Mouse (Mus musculus) thymus, adult 2 months (tissue): ENCODE measurements around the gene Agfg2. TPM values are rescaled to one million over a fixed set of nuclear protein-coding genes. Genes with fewer than 3 reads are reported as not detected.

ENCODE experiments used
- DNase-seq: peaks from one replicate; pipeline ENCODE4 v3.0.0; 2021
- H3K27ac ChIP-seq: fragments of 200-500 bp; 2 replicates; pipeline ENCODE4 v1.5.1; 2012; ENCODE audit warnings: low read length, control low read depth; ENCODE audit not compliant: control insufficient read depth, insufficient read depth
- H3K27me3 ChIP-seq: fragments of 200-500 bp; 2 replicates; pipeline ENCODE4 v1.6.1; 2012; ENCODE audit warnings: mild to moderate bottlenecking, low read length, moderate library complexity, mixed read lengths; ENCODE audit not compliant: control insufficient read depth, insufficient read depth
- H3K36me3 ChIP-seq: fragments of 200-500 bp; 2 replicates; pipeline ENCODE4 v1.6.1; 2012; ENCODE audit warnings: mild to moderate bottlenecking, low read length, moderate library complexity; ENCODE audit not compliant: control insufficient read depth, insufficient read depth
- H3K4me1 ChIP-seq: fragments of 200-500 bp; replicated peaks from 2 replicates; pipeline ENCODE4 v1.6.1; 2012; ENCODE audit warnings: low read length; ENCODE audit not compliant: control insufficient read depth, insufficient read depth
- H3K4me3 ChIP-seq: fragments of 200-500 bp; 2 replicates; pipeline ENCODE4 v1.5.1; 2012; ENCODE audit warnings: mild to moderate bottlenecking, low read length, control low read depth, moderate library complexity; ENCODE audit not compliant: control insufficient read depth, insufficient read depth
- CTCF ChIP-seq: fragments of 200-500 bp; IDR thresholded peaks from 2 replicates; pipeline ENCODE4 v1.5.1; 2012; ENCODE audit warnings: mild to moderate bottlenecking, control low read depth, low read length, moderate library complexity, borderline replicate concordance; ENCODE audit not compliant: control insufficient read depth, poor library complexity, insufficient read depth; ENCODE audit errors: extremely low read depth
- POLR2A ChIP-seq: fragments of 200-500 bp; IDR thresholded peaks from 2 replicates; pipeline ENCODE4 v1.6.1; 2012; ENCODE audit warnings: mild to moderate bottlenecking, low read length, control low read depth, moderate library complexity; ENCODE audit not compliant: control insufficient read depth, poor library complexity, insufficient read depth; ENCODE audit errors: extremely low read depth
- WGBS: fragments of 180-500 bp; shearing (Covaris S2); methylation state at CpG from one replicate; pipeline ENCODE4 v1.1.7; 2018; 5-methylcytosine and 5-hydroxymethylcytosine counted together
- polyA plus RNA-seq: library from polyadenylated mRNA; depleted of rRNA; stranded (reverse); fragments of >200 nt; gene quantifications from 2 replicates; pipeline ENCODE4 v1.2.3, GENCODE M21; 2012

The Agfg2 gene
- polyA plus RNA-seq, 1 experiment = 205 TPM

- H3K27ac ChIP-seq = no peak overlapping the region
- TF ChIP-seq CTCF (no peak), POLR2A (no peak)
- DNase-seq = no peak
- WGBS = 97% methylated on average over 8 of the region's 8 CpGs
- no peaks in the 10 kb centered on the region for H3K27me3 ChIP-seq
- H3K36me3 ChIP-seq = peaks cover 18% of the 10 kb centered on the region
- peaks cover 16% of the 10 kb centered on the region for H3K4me1 ChIP-seq
- H3K4me3 ChIP-seq = no peak overlapping the region
Observed at GRCm38 (mm10) chr5:137674786-137675185, 9.7 kb downstream of the Agfg2 start.

GRCm38 (mm10) chr5:137673015-137673414 is 11.5 kb downstream of the Agfg2 start:
- H3K4me1 ChIP-seq = peaks cover 16% of the 10 kb centered on the region
- TF ChIP-seq POLR2A = no peak
- no peak for TF ChIP-seq CTCF
- H3K4me3 ChIP-seq = no peak overlapping the region
- H3K27ac ChIP-seq = no peak overlapping the region
- 96% methylated on average over 6 of the region's 6 CpGs for WGBS
- no peaks in the 10 kb centered on the region for H3K27me3 ChIP-seq
- DNase-seq = no peak
- peaks cover 15% of the 10 kb centered on the region for H3K36me3 ChIP-seq

- peaks cover 16% of the 10 kb centered on the region for H3K4me1 ChIP-seq
- DNase-seq = no peak
- no peak overlapping the region for H3K4me3 ChIP-seq
- no peak overlapping the region for H3K27ac ChIP-seq
- TF ChIP-seq POLR2A (no peak), CTCF (no peak)
- no peaks in the 10 kb centered on the region for H3K27me3 ChIP-seq
- H3K36me3 ChIP-seq = peaks cover 14% of the 10 kb centered on the region
- WGBS = 96% methylated on average over 5 of the region's 5 CpGs
Observed at GRCm38 (mm10) chr5:137672361-137672760, 12.2 kb downstream of the Agfg2 start.

DNA sequence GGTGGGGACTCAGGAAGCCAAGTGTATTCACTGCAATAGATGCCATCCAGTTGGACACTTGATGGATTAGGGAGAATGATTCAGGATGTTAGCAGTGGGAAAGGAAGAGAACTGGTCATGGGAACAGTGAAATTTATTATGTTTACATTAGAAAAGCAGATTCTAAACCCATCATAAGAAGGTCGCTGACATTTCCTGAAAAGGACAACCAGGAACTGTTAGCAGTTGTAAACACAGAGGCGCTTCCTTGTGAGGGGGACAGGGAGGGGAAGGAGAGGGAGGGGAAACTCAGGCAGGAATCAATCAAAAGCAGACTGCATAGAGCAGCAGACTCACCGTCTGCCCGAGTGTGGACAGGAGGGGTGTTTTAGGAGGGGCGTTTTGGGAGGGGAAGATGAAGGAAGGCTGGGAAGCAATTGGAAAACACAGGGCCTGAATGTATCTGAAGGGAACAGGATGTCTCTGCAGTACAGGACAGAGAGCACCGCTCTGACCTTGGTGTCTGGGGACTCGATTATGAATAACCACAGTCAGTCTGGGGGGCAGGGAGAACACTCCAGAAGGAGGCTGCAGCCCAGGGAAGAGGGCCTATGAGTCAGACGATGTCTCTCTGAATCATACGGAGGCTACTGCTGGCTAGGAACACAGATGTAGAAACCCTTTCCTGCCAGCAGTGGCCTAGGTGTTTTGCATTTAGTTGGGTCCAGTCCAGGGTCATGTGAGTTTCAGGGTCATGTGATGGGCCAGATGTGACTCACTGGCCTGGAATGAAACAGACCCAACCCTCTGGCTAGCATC is 12.9 kb downstream of the Agfg2 start:
- no peak overlapping the region for H3K4me3 ChIP-seq
- DNase-seq = no peak
- 21% methylated on average over 9 of the region's 9 CpGs for WGBS
- no peak for TF ChIP-seq POLR2A
- peak overlapping the region; percentile 16; the same call in 1 of the 2 replicates for H3K27ac ChIP-seq
- H3K27me3 ChIP-seq = no peaks in the 10 kb centered on the region
- H3K4me1 ChIP-seq = peaks cover 16% of the 10 kb centered on the region
- H3K36me3 ChIP-seq = peaks cover 20% of the 10 kb centered on the region

DNA sequence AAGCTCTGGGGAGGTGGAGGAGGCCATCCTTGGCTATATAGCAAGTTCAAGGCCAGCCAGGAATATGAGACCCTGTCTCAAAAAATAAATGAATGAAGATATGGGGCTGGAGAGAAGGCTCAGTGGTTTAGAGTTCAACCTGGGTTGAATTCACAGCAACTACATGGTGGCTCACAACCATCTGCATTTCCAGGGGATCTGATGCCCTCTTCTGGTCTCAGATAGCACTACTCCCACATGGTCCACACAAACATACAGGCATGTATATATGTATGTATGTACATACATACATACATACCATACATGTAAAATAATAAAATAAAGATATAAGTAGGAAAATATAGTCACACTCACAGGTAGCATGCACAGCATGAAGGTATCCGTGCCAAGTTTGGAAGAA is 14.3 kb downstream of the Agfg2 start:
- peaks cover 33% of the 10 kb centered on the region for H3K36me3 ChIP-seq
- H3K4me1 ChIP-seq = peaks cover 16% of the 10 kb centered on the region
- TF ChIP-seq POLR2A (no peak), CTCF (no peak)
- H3K4me3 ChIP-seq = no peak overlapping the region
- H3K27ac ChIP-seq = no peak overlapping the region
- H3K27me3 ChIP-seq = no peaks in the 10 kb centered on the region
- peak; percentile 47 for DNase-seq
- 89% methylated on average over 1 of the region's 1 CpGs for WGBS

GRCm38 (mm10) chr5:137668971-137669370 is 15.6 kb downstream of the Agfg2 start:
- H3K36me3 ChIP-seq = peaks cover 44% of the 10 kb centered on the region
- no peaks in the 10 kb centered on the region for H3K27me3 ChIP-seq
- H3K4me3 ChIP-seq = no peak overlapping the region
- TF ChIP-seq CTCF = no peak
- TF ChIP-seq POLR2A = no peak
- no peak overlapping the region for H3K27ac ChIP-seq
- DNase-seq = no peak
- peaks cover 16% of the 10 kb centered on the region for H3K4me1 ChIP-seq
- 95% methylated on average over 10 of the region's 10 CpGs for WGBS

DNA sequence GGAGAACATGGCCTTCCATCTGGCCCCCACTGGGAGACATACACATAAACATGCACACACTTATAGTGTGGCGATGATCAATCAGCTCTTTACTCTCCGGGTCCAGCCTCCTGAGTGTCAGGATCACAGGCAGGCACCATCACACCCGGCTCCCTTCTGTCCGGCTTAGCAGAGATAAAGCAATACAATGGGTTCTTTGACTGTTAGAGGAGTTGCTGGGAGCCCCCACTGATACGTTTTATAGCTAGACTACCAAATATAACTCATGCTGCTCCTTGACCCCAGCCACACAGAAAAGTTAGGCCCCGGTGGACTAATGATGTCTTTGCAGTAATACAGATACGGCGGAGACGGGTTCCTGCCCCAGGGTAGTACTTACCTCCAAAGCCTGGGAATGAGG is 21.5 kb downstream of the Agfg2 start:
- H3K36me3 ChIP-seq = peaks cover 94% of the 10 kb centered on the region
- no peaks in the 10 kb centered on the region for H3K27me3 ChIP-seq
- WGBS = 99% methylated on average over 9 of the region's 9 CpGs
- no peak overlapping the region for H3K4me3 ChIP-seq
- no peak for DNase-seq
- H3K27ac ChIP-seq = no peak overlapping the region
- H3K4me1 ChIP-seq = no peaks in the 10 kb centered on the region
- no peak for TF ChIP-seq CTCF
- no peak for TF ChIP-seq POLR2A
